Mouse (Mus musculus) small intestine, adult 2 months (tissue): ENCODE data around the gene Speg.

Experiments
- CTCF ChIP-seq: fragments of 200-500 bp; IDR thresholded peaks from 2 replicates; pipeline ENCODE4 v1.5.1; 2012; ENCODE audit warnings: low read depth, mild to moderate bottlenecking, control low read depth, inconsistent platforms, low read length, moderate library complexity, mixed read lengths; ENCODE audit not compliant: insufficient replicate concordance, insufficient read length; ENCODE audit errors: extremely low read depth
- POLR2A ChIP-seq: fragments of 200-500 bp; IDR thresholded peaks from 2 replicates; pipeline ENCODE4 v1.6.1; 2012; ENCODE audit warnings: low read depth, mild to moderate bottlenecking, control low read depth, inconsistent platforms, low read length, moderate library complexity

DNA sequence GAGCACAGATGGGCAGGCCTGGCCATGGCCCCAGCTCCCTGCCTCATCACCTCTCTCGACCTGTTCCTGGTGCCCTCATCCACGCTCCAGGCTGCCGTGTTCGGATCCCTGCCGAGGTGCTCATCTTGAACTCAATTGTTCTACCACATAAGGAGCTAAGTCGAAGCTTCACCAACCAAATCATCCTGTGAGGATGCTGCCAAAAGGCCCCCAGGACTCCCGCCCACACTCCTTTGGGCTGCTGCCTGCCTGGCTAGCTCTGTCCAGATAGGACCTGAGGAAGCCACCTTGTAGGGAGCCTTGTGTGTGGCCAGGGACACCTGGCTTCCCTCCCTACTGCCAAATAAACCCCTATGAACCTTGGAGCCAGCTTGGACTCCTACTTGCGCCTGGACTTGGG lies 67.7 kb downstream of the Speg start:
- TF ChIP-seq CTCF = no peak
- TF ChIP-seq POLR2A = no peak
